Comparison of ENCODE assay signal across 16 mouse cellular contexts in the genomic region with DNA sequence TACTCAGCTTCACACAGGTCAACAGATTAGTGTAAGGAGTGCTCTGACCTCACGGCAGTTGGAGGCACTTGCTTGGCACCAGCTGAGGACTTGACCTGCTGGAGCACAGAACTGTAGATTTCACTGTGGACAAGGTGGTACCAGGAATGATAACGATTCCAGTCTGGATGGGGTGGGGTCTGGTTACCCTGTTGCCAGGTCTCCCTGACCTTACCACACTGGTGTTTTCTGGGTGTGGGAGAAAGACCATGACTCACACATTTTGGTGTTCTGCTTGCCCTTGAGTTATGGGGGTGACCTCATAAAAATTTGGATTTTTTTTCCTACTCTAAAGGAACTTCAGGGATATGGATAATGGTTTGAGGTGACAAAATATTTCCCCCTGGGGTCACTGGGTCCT. TPM values are rescaled to one million over a fixed set of nuclear protein-coding genes. Genes with fewer than 3 reads are reported as not detected.
"Had no signal": no experiment of that assay in that cellular context is flagged by ENCODE, and none has a peak within 500 bp of the region (broad histone marks: within the 10 kb centered on the region; RNA-seq: fewer than 3 reads in every experiment).

No protein-coding gene starts in this region.

- H3K27ac ChIP-seq: lung, embryonic 15.5 days; macrophage; midbrain, embryonic 13.5 days; midbrain, embryonic 15.5 days; neural tube, embryonic 12.5 days; stomach, embryonic 15.5 days; stomach, postnatal 0 days had no signal

- H3K4me3 ChIP-seq: lung, embryonic 15.5 days; megakaryocyte, embryonic 14.5 days; midbrain, embryonic 13.5 days; midbrain, embryonic 15.5 days; neural tube, embryonic 12.5 days; stomach, embryonic 15.5 days had no signal

- H3K36me3 ChIP-seq: lung, embryonic 15.5 days; midbrain, embryonic 15.5 days; neural tube, embryonic 12.5 days; stomach, embryonic 15.5 days had no signal

- DNase-seq: lung, adult 2 months; lung, postnatal 14 days; lung, postnatal 36 days; right cerebral cortex, postnatal 14 days; thymus, adult 2 months; thymus, postnatal 25 days; thymus, postnatal 4 days had no signal

- H3K9me3 ChIP-seq: lung, embryonic 15.5 days; midbrain, embryonic 13.5 days; midbrain, embryonic 15.5 days; neural tube, embryonic 12.5 days; stomach, embryonic 15.5 days had no signal

RNA-seq across cellular contexts. Expression of gene Fgf9, which starts 9.1 kb away (rescaled TPM):
- polyA plus RNA-seq: spleen, adult 2 months had no signal
